Mouse (Mus musculus) intestine, postnatal 0 days (tissue): ENCODE measurements around the gene Wfdc21. TPM values are rescaled to one million over a fixed set of nuclear protein-coding genes. Genes with fewer than 3 reads are reported as not detected.

Experiments used
- ATAC-seq: fragments of 200-750 bp; cut with Nextera tagmentation; 2 replicates; pipeline ENCODE4 v1.8.0; 2017; ENCODE audit warnings: mild to moderate bottlenecking, moderate TSS enrichment, moderate library complexity
- H3K27ac ChIP-seq: fragments of 300-500 bp; sonication (generic); 2 replicates; pipeline ENCODE4 v1.5.1; 2014; ENCODE audit warnings: mild to moderate bottlenecking, low read depth, low read length, moderate library complexity
- H3K27me3 ChIP-seq: fragments of 300-500 bp; sonication (generic); replicated peaks from 2 replicates; pipeline ENCODE4 v1.6.1; 2014; ENCODE audit warnings: low read length, mixed read lengths; ENCODE audit not compliant: control insufficient read depth, insufficient read depth
- H3K36me3 ChIP-seq: fragments of 300-500 bp; sonication (generic); 2 replicates; pipeline ENCODE4 v1.6.1; 2014; ENCODE audit warnings: mild to moderate bottlenecking, moderate library complexity; ENCODE audit not compliant: control insufficient read depth, insufficient read depth
- H3K4me1 ChIP-seq: fragments of 300-500 bp; sonication (generic); replicated peaks from 2 replicates; pipeline ENCODE4 v1.6.1; 2014; ENCODE audit warnings: antibody characterized with exemption, low read length, mixed read lengths; ENCODE audit not compliant: control insufficient read depth, insufficient read depth
- H3K4me2 ChIP-seq: fragments of 300-500 bp; sonication (generic); replicated peaks from 2 replicates; pipeline ENCODE4 v1.6.1; 2014; ENCODE audit warnings: low read depth, mild to moderate bottlenecking, moderate library complexity
- H3K4me3 ChIP-seq: fragments of 300-500 bp; sonication (generic); 2 replicates; pipeline ENCODE4 v1.5.1; 2014; ENCODE audit warnings: low read depth, low read length
- H3K9ac ChIP-seq: fragments of 300-500 bp; sonication (generic); 2 replicates; pipeline ENCODE4 v1.6.1; 2014; ENCODE audit warnings: mild to moderate bottlenecking, low read depth, low read length
- H3K9me3 ChIP-seq: fragments of 300-500 bp; sonication (generic); 2 replicates; pipeline ENCODE4 v1.6.1; 2016; ENCODE audit warnings: mixed run types; ENCODE audit not compliant: control insufficient read depth
- CTCF ChIP-seq: sonication (generic); IDR thresholded peaks from 2 replicates; pipeline ENCODE4 v1.5.1; 2016; ENCODE audit warnings: low read depth, mild to moderate bottlenecking, control low read depth, antibody characterized with exemption, moderate library complexity
- WGBS: fragments of 180-500 bp; shearing (Covaris S2); extraction: QIAGEN DNeasy Blood & Tissue Kit; methylation state at CpG from one replicate; pipeline ENCODE4 v1.1.7; 2014; 5-methylcytosine and 5-hydroxymethylcytosine counted together
- polyA plus RNA-seq: library from polyadenylated mRNA; unstranded; fragments of >200 nt; fragmentation: Nextera tagmentation; extraction: Ambion mirVana; gene quantifications from 2 replicates; pipeline ENCODE4 v1.2.1, GENCODE M21; 2015

Gene Wfdc21
- polyA plus RNA-seq, 1 experiment from 2014 or later = not detected

DNA sequence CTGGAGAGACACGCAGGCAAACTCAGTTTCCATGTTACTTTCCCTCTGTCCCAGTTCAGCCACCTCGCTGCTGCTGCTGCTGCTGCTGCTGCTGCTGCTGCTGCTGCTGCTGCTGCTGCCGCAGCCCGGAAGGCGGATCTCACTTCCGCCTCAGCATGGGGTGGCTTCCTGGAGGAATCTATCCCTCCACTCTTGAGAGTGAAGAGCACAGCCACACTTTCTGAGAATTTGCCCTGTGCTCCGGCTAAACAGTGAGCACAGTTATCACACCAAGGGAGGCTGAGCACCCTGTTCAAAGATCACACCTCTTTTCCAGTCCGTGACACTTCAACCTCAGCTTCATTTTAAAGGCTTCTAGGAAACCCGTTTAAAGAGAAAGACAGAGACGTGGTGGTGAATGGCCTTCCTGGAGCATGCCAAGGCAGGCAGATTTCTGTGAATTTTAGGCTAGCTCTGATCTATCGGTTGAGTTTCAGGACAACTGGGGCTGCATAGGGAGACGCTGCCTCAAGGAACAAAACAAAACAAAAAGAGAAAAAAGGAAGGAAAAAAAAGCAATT is 53.2 kb downstream of the Wfdc21 start:
- TF ChIP-seq CTCF = no peak
- ATAC-seq = no peak
- H3K4me1 ChIP-seq = no peaks in the 10 kb centered on the region
- H3K9me3 ChIP-seq = no peaks in the 10 kb centered on the region
- no peaks in the 10 kb centered on the region for H3K27me3 ChIP-seq
- H3K4me3 ChIP-seq = no peak overlapping the region
- H3K4me2 ChIP-seq = no peak overlapping the region
- H3K9ac ChIP-seq = no peak overlapping the region
- H3K36me3 ChIP-seq = no peaks in the 10 kb centered on the region
- no peak overlapping the region for H3K27ac ChIP-seq
- 78% methylated on average over 12 of the region's 12 CpGs for WGBS

GRCm38 (mm10) chr11:83802166-83802565 is 55.4 kb downstream of the Wfdc21 start:
- H3K27ac ChIP-seq = no peak overlapping the region
- WGBS = 68% methylated on average over 8 of the region's 8 CpGs
- no peak for ATAC-seq
- H3K4me2 ChIP-seq = no peak overlapping the region
- no peaks in the 10 kb centered on the region for H3K36me3 ChIP-seq
- no peaks in the 10 kb centered on the region for H3K4me1 ChIP-seq
- TF ChIP-seq CTCF = peak; percentile 76
- H3K27me3 ChIP-seq = no peaks in the 10 kb centered on the region
- no peak overlapping the region for H3K9ac ChIP-seq
- no peaks in the 10 kb centered on the region for H3K9me3 ChIP-seq
- H3K4me3 ChIP-seq = no peak overlapping the region

Other genes starting within 250 kb of the Wfdc21 start
- gene Heatr9, start 224.8 kb upstream of the Wfdc21 start, polyA plus RNA-seq = not detected in 2 replicates
- gene Ccl5, start 216.4 kb upstream of the Wfdc21 start, polyA plus RNA-seq = 1.8 and 2.4 TPM in 2 replicates
- 11.2 and 13.4 TPM in 2 replicates for gene Ccl9, start 168.3 kb upstream of the Wfdc21 start, polyA plus RNA-seq
- 100 and 108 TPM in 2 replicates for gene Ccl6, start 153.9 kb upstream of the Wfdc21 start, polyA plus RNA-seq
- gene Rpl9-ps1, start 101.3 kb upstream of the Wfdc21 start, polyA plus RNA-seq = not detected in 2 replicates
- gene Ccl3, start 97.6 kb upstream of the Wfdc21 start, polyA plus RNA-seq = 1.2 and 1.3 TPM in 2 replicates
- 0.56 and 0.64 TPM in 2 replicates for gene Ccl4, start 84.4 kb upstream of the Wfdc21 start, polyA plus RNA-seq
- gene Wfdc17, start 42.9 kb upstream of the Wfdc21 start, polyA plus RNA-seq = 5.6 and 7.5 TPM in 2 replicates
- 1.1 and 3.2 TPM in 2 replicates for gene Wfdc18, start 37.9 kb upstream of the Wfdc21 start, polyA plus RNA-seq
- gene Heatr6, start 6.8 kb downstream of the Wfdc21 start, polyA plus RNA-seq = 7.7 and 11.5 TPM in 2 replicates
- 12.0 and 13.2 TPM in 2 replicates for gene Hnf1b, start 103.1 kb downstream of the Wfdc21 start, polyA plus RNA-seq
- 14.1 and 16.9 TPM in 2 replicates for gene Ddx52, start 195.1 kb downstream of the Wfdc21 start, polyA plus RNA-seq
- 6.0 and 7.4 TPM in 2 replicates for gene Synrg, start 217.5 kb downstream of the Wfdc21 start, polyA plus RNA-seq